Mouse (Mus musculus) layer of hippocampus, adult 18-20 months (tissue): Measurements from ENCODE around the gene Mvb12b. TPM values are rescaled to one million over a fixed set of nuclear protein-coding genes. Genes with fewer than 3 reads are reported as not detected.
"Not testable (repeated sequence)": the region's sequence is repeated elsewhere in the genome, so short reads cannot be mapped to it uniquely, and the experiment has no call there.

Source experiments
- DNase-seq, 2 experiments: peaks; one replicate each; pipeline ENCODE4 v3.0.0; 2022; ENCODE audit warnings: low spot score in 2 of 2
- long read RNA-seq: library from polyadenylated mRNA; stranded (forward); transcript quantifications from one replicate; pipeline ENCODE4 v2.0.0, GENCODE M21; 2021
- total RNA-seq, 2 experiments: library from RNA; stranded (reverse); gene quantifications; 2 replicates each; pipeline ENCODE4 v1.2.3; 2021

Mvb12b gene
- total RNA-seq, result 10 to 100 TPM; 84.3 to 89.0 TPM
- long read RNA-seq, partial matches to known transcripts, result 0 of 4 reads
- long read RNA-seq, other reads (novel, unspliced or antisense), result 3 of 4 reads

DNA sequence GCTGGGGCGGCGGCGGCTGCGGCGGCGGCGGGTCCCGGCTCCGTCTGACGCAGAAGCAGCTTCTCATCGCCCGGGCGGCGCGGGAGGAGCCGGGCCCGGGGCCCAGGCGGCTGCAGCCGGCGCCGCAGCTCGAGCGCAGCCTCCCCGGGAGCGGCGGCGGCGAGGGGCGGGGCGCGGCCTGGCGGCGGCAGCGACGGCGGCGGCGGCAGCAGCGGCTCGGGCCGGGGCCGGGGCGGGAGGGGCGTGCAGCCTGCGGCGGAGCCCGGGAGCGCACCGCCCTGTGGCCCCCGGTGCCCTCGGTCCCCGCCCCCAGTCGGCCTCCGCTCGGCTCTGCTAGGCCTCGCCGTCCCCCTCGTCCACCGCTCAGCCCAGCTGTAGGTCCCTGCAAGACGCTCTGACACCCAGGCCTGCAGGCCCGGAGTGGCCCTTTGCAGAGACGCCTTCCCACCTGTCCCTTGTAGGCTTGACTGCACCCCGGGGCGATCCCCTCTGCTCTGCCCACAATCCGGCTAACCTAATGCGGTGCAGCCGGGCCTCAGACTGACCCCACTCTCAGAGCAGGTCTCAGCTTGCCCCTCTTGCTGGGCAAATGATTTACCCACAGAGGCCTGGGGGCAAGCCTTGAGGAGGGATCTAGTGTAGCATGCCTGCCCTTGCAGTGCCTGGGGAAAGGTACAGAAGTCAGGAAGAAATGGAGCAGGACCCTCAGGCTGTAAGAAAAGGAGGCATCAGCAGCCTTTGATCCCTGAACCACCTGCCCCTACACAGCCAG, at the start of gene Mvb12b:
TSS of gene Mvb12b (minus strand) at position 619 of the 772 bp plus-strand sequence.
- DNase-seq, result peak; percentile 28 to 51

DNA sequence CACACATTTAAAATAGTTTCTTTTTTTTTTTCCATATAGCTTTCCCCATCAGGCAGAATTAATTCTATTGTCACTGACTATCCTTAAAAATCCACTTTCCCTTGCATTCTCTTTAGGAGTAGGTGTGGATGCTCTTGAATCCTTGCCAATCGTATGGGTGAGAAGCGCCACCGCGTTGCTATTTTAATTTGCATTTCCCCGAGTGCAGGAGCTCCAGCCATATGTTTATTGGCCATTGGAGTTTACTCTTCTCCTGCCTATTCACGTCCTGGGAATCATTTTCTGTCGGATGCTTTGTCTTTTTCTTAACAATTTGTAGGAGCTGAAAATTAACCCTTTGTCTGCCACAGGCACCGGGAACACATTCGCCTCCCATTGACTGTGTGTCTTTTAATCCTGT, 48.0 kb upstream of the Mvb12b start:
- peak in 1 of 2 experiments; percentile 34 for DNase-seq

DNA sequence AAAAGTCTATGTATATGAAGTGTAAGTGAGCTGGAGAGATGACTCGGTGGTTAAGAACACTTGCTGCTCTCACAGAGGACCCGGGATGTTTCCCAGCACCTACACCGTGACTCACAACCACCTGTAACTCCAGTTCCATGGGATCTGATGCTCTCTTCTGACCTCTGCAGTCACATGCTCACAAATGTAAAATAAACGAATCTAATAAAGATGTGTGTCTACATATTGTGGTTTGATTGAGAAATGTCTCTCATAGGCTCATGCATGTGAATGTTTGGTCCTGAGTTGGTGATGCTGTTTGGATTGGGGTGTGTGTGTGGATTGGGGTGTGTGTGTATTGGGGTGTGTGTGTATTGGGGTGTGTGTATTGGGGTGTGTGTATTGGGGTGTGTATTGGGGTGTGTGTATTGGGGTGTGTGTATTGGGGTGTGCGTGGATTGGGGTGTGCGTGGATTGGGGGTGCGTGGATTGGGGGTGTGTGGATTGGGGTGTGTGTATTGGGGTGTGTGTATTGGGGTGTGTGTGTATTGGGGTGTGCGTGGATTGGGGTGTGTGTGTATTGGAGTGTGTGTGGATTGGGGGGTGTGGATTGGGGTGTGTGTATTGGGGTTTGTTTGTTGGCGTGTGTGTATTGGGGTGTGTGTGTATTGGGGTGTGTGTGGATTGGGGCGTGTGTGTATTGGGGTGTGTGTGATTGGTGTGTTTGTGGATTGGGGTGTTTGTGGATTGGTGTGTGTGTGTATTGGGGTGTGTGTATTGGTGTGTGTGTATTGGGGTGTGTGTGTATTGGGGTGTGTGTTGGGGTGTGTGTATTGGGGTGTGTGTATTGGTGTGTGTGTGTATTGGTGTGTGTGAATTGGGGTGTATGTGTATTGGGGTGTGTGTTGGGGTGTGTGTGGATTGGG, 46.1 kb upstream of the Mvb12b start:
- DNase-seq, result no peak

DNA sequence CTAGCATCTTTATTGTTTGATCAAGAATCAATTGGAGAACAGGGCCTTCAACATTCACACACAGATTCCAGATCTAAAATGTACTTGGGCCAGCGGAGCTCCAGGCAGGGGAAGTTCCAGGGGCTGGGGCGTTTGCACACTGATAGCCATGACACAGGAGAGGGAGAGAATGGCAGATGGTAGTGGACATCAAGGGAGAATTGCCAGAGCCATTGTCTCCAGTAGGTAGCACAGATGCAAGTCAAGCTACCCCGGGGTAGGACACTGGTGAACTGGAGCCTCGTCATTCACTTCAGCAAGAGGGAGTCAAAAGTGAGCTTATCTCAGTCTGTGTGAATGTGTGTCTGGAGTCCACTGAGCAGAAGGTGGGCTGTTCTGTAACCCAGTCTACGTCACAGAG, 43.4 kb upstream of the Mvb12b start:
- no peak for DNase-seq

DNA sequence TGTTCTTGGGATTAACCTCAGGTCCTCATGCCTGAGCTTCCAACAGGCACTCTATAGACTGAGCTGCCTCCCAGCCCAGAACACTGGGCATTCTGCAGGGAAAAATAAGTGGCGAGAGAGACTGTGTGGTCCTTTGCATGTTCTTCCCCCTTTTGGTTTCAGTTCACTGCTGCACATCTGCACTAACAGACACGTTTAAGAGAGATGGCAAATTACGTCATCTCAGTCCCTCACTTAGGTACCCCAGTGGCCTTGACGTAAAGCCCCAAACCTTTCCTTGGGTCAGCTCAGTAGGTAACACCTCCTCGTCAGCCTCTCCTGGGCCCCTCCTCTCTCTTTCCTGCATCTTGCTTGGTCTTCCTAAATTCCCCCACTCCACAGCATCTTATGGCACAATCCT, 37.5 kb upstream of the Mvb12b start:
- no peak for DNase-seq

DNA sequence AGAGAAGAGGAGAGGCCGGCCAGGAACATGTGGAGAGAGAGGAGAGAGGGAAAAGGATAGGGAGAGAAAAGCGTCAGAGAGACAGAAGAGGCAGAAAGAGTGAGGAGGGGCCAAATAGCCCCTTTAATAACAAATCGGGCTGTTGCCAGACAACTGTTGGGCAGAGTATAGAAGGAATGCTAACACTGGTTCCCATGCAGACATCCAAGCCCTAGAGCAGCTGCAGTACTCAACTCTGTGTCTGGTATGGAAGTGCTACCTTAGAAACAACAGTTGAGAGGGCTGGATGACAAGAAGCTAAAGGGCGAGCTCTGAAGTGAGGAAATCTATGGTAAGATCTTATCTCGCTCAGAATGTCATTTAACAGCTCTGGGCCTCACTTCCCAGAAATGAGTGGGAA, 35.7 kb upstream of the Mvb12b start:
- DNase-seq, result no peak

DNA sequence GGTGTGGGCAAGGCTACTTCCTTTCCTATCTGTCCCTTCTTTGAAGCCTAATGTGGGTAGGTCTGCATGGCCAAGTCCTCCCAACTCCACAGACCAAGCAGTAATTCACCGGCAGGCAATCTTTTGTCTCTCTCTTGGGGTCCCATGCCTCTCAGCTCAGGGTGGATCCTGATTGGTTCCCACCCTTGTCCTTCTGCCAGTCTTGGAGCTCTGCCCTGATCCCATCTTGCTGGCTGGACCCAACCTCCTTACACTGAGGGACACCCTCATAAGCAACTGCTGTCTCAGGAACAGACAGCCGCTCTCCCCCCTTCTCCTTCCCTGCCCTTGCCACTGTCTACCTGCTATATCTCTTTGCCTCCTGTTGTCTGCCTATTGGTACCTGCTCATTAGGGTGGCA, 34.7 kb upstream of the Mvb12b start:
- no peak for DNase-seq

DNA sequence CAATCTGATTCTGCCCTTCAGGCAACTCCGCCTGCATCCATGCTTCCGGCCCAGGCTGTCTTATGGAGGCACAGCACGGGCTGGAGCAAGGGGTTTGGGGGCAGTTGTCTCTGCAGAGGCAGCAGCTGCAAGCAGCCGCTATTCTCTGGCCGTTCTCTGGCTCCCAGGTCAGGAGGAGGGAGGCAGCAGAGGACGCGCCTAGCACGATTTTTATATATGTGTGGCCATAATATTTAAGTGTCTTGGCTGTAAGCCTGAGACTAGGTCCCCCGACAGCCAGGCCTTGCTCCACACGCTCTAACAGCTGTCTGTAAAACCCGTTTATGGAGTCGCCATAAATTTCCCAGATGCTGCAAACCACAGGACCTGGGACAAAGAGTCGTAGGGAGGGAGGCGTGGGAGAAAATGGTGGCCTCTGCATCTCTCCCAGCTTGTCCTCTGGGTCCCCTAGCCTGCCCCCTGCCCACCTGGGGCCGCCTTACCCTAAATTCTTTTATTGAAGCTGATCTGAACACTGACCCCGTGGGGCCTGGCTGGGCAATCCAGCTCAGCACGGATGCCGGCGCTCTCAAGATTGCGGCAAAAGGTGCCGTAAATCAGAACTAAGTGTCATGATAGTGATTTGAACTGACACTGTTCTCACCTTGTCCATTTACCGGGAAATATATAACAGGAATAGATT, 32.3 kb upstream of the Mvb12b start:
- DNase-seq, result no peak

DNA sequence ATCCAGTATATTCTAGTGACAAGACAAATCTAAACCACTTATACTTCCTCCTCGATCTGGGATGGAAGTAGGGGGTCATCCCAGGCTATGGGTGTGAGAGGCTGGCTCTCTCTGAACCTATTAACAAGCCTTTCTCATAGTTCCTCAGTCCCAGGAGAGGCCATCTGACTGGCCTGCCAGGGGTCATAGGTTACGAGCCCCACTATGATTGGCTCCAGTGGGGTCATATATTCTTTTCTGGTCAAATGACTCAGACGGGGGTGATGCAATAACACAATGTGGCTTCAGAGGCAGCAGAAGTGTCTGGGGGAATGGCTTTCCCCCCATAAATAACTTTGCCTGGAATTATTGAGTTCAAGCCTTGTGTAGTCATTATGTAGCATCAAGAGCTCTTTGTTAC, 31.1 kb upstream of the Mvb12b start:
- no peak for DNase-seq

DNA sequence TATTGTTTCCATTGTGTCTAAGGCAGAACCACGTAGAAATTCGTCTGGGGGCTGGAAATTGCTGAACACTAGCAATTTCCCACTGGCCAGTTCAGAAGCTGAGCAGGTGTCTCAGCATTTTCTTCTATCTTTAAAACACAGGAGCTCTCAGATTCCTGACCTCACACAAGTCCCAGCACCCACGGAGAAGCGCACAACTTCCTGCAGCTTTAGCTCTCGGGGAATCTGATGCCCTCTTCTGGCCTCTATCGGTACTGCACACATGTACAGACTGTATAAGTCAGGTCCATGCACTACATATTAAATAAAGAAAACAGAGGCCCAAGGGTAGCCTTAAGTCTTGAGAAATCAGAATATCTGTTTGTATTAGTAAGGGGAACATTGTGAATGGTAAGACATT, 30.6 kb upstream of the Mvb12b start:
- DNase-seq, result peak in 1 of 2 experiments; percentile 21

DNA sequence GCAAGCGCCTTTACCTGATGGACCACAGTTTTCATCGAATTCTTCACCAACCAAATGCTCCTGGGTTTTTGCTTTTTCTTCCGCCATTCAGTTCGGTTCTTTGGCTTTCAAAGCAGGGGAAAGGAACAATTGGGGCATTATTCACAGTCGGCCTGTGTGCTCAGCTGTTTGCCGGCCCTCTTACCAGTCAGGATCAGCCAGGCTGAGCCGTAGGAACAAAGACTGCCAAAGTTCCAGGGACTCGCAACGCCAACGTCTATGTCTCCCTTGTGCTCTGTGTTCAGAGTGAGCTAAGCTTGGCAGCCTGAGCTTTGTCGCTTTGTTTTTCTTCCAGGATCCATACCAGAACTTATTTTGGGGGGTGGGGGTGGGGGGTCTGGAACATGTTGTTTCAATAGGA, 28.9 kb upstream of the Mvb12b start:
- DNase-seq, result peak; percentile 25 to 77

DNA sequence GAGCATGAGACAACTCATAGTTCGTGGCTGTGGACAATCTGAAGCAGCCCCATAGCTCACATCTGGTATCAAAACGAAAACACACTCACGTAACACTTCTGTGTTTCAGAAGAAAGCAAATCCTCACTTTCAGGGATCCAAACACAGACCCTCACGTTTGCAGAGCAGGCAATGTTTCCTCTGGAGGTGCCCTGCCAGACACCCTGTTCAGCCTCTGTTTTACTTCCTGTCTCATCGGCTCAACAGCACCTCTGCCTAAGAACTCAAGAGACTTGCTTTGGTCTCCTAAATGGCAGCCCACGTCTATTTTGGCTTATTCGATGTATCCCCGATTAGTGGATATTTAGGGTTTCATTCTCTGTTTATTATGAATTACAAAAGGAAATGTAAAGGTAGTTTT, 27.3 kb upstream of the Mvb12b start:
- DNase-seq, result no peak

DNA sequence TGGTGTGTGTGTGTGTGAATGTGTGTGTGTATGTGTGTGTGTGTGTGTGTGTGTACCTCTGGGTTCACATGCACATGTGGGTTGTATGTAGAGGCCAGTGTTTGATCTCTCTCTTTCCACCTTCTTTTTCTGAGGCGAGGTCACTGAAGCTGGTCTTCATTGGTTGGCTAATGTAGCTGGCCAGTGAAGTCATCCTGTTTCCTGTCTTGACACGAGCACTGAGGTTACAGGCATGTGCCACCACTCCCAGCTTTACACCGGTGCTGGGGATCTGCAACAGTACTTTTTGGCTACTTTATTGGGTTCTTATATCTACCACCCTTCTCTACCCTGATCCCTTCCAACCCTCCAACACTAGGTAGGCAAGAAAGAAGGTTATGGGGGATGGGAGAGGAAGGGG, 26.6 kb upstream of the Mvb12b start:
- no peak for DNase-seq

DNA sequence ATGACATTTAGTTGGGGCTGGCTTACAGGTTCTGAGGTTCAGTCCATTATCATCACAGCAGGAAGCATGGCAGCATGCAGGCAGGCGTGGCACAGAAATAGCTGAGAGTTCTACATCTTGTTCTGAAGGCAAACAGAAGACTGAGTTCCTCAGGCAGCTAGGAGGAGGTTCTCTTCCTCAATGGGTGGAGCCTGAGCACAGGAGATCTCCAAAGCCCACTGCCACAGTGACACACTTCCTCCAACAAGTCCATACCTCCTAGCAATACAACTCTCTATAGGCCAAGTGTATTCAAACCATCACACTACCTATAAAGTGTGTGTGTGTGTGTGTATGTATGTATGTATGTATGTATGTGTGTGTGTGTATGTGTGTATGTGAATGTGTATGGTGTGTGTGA, 25.9 kb upstream of the Mvb12b start:
- DNase-seq, result not testable (repeated sequence)

DNA sequence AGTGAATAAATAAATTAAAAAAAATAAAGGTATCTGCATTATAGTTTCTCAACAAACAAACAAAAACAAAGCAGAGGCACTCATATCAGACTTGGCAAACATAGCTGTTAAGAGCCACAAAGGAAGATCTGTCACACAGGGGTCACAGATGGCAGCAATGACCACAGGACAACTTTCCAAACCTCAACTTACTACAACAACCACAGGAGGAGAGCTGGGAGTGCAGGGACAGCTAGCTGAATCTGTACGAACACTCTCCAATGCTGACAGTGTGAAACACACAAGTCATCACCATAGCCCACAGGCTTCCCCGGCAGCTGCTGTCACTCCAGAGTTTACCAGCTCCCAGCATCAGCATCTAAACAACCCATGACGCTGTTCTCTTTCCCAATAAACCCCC, 25.0 kb upstream of the Mvb12b start:
- DNase-seq, result no peak

DNA sequence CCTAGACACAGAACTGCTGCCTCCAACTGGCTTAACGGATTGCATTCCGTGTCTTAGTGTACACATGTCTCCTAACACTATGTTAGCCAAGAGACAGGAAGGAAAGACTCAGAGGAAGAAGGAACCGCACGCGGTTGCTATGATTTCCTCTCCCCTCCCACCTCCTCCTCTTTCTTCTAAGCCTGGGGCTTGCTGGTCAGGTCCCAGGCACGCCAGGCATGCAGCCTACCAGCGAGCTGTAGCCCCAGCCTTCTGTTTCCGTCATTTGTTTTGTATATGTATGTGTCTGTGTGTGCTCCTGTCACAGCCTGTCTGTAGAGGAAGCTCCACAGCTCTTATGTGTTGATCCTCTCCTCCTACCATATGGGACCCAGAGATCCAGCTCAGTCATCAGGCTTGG, 20.6 kb upstream of the Mvb12b start:
- DNase-seq, result peak in 1 of 2 experiments; percentile 27

DNA sequence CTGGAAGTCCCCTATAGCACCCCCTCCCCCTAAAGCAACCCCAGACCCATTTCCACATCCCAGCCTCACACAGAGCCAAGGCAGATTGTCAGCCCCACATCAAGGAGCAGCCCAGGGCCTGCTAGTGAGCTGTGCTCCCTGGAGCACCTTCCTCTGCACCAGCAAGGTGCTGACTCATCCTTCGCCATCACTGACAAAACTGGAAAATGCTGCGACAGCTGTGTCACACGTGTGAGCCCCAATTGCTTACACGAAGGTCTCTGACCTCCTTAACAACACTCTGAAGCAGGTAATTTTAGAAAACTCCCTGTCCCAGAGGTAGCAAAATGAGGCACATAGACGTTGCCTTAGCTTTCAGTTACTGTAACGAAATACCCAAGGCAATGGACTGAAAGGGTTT, 19.4 kb upstream of the Mvb12b start:
- DNase-seq, result no peak

DNA sequence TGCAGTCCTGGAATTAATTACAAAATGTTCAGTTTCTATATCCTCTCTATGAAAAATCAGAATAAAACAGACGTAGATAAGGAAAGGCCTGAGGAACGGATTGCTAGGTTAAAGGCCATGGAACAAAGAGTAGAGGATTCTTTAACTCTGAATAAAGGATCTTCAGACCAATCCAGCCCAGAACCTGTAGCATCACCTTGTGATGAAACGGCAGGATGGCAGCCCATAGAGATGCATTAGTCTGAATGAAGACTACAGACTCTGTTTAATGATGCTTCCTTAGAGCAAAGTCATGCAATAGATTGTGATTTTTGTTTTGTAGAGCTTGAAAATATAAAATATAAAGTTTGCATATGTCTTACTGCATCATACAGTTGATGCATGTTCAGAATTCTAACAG, 8.1 kb upstream of the Mvb12b start:
- no peak for DNase-seq

DNA sequence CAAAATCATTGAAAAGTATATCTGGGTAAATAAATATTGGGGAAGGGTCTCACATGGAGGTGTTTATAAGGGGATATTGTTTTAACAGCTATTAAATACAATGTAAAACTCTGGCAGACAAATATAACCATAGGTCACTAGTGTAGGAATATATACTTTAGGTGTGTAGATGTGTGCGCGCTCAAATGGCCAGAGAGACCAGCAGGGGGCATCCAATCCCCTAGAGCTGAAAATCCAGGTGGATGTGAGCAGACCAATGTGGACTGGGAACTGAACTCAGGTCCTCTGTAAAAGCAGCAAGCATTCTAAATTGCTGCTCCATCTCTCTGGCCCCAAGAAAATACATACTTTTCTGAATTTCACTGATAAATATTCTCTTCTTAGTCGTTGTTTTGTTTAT, 5.4 kb upstream of the Mvb12b start:
- no peak for DNase-seq

DNA sequence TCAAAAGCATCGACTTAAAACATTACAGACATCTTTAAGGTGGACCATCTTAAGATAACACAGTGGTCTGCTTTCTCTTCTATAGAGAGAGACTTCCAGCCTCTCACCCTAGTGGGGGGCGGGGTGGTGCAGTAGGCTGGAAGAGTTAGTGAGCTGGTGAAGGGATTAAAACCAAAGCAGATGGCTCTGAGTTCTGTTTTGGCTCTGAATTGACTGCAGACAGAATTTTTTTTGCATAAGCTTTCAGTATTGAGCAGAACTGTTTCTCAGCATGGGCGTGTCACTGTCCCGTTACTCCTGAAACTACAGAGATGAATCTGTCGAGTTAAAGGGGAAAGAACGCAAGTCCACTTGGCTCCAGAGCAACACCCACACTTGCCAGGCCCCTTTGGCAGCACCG, 4.6 kb upstream of the Mvb12b start:
- DNase-seq, result peak; percentile 53 to 81

DNA sequence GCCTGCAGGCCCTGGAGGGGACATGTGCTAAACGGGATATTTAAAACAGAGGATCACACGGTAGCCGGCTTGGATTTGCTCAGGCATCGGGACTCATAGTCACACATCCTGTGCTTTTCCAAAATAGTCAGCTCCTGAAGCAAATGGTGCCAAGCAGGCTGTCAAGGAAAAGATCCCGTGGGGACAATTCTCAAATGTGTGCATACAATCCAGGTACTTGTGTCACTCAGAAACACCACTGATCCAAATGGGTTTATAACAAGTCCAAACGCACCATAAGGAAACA, 297 bp upstream of the Mvb12b start:
- no peak for DNase-seq
